Mouse (Mus musculus) cerebellum, adult 2 months (tissue): Measurements from ENCODE around the gene Hacl1. TPM values are rescaled to one million over a fixed set of nuclear protein-coding genes. Genes with fewer than 3 reads are reported as not detected.
"Not testable (repeated sequence)": the region's sequence is repeated elsewhere in the genome, so short reads cannot be mapped to it uniquely, and the experiment has no call there.

Experiments used
- DNase-seq, 2 experiments: peaks; one replicate each; pipeline ENCODE4 v3.0.0; 2021
- H3K27ac ChIP-seq: fragments of 200-500 bp; 2 replicates; pipeline ENCODE4 v1.5.1; 2012; ENCODE audit warnings: low read length, control low read depth, inconsistent platforms; ENCODE audit not compliant: insufficient read depth
- H3K27me3 ChIP-seq: fragments of 200-500 bp; 2 replicates; pipeline ENCODE4 v1.6.1; 2012; ENCODE audit warnings: inconsistent platforms, mild to moderate bottlenecking, low read length, moderate library complexity; ENCODE audit not compliant: control insufficient read depth, insufficient read depth
- H3K4me1 ChIP-seq: fragments of 200-500 bp; 2 replicates; pipeline ENCODE4 v1.6.1; 2011; ENCODE audit warnings: low read length; ENCODE audit not compliant: control insufficient read depth, insufficient read depth
- H3K4me3 ChIP-seq: fragments of 200-500 bp; replicated peaks from 2 replicates; pipeline ENCODE3; 2011; ENCODE audit warnings: mild to moderate bottlenecking, low read depth, low read length, control low read depth; ENCODE audit not compliant: insufficient read depth
- CTCF ChIP-seq: fragments of 200-500 bp; IDR thresholded peaks from 2 replicates; pipeline ENCODE4 v1.5.1; 2011; ENCODE audit warnings: low read depth, mild to moderate bottlenecking, control low read depth, low read length, moderate library complexity, borderline replicate concordance; ENCODE audit not compliant: insufficient read depth
- POLR2A ChIP-seq: fragments of 200-500 bp; IDR thresholded peaks from 2 replicates; pipeline ENCODE4 v1.6.1; 2011; ENCODE audit warnings: low read length, control low read depth, borderline replicate concordance; ENCODE audit not compliant: insufficient read depth
- WGBS: fragments of 180-500 bp; shearing (Covaris S2); methylation state at CpG from one replicate; pipeline ENCODE4 v1.1.7; 2018; 5-methylcytosine and 5-hydroxymethylcytosine counted together
- polyA plus RNA-seq: library from polyadenylated mRNA; depleted of rRNA; stranded (reverse); fragments of >200 nt; gene quantifications from 2 replicates; pipeline ENCODE4 v1.2.3, GENCODE M21; 2012

Hacl1 gene
- polyA plus RNA-seq, 1 experiment: 15.9 TPM

DNA sequence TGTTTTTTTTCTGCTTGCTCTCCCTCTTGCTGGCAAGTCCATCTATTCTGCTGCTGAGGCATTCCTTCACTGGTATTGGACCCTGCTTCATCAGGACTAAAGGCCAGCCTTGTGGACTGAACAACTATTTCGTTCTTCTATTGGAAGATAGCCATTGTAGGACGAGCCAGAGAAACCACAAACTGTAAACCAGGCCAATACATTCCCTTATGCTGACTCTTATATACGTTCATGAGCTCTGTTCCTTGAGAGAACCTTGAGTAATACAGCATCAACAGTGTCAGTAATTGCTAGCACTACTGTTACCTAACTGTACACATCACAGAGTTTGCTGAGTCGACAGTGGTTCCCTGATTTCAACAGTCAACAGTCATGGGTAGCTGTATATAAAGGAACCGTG is 27.4 kb downstream of the Hacl1 start:
- H3K4me1 ChIP-seq: no peaks in the 10 kb centered on the region; the same call in 1 of the 2 replicates
- DNase-seq: no peak
- no peak overlapping the region for H3K4me3 ChIP-seq
- no peaks in the 10 kb centered on the region for H3K27me3 ChIP-seq
- TF ChIP-seq POLR2A: no peak
- no peak for TF ChIP-seq CTCF
- H3K27ac ChIP-seq: no peak overlapping the region
- 79% methylated on average over 5 of the region's 5 CpGs for WGBS

DNA sequence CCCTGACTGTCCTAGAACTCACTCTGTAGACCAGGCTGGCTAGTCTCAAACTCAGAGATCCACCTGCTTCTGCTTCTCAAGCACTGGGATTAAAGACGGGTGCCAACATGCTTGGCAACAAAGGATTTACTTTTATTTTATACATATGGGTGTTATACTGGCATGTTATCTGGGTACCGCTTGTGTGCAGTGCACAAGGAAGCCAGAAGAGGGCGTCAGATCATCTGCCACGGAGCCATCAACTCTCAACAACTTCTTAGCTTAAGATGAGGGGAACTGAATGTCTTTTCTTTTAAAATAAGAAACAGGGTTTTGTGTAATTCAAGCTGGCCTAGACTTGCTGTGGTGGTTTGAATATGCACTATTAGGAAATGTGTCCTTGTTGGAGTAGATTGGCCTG is 29.1 kb downstream of the Hacl1 start:
- Histone ChIP-seq H3K27me3 (no peaks in the 10 kb centered on the region), H3K27ac (no peak overlapping the region), H3K4me3 (no peak overlapping the region), H3K4me1 (no peaks in the 10 kb centered on the region)
- TF ChIP-seq POLR2A (no peak), CTCF (no peak)
- DNase-seq: no peak
- WGBS: 63% methylated on average over 4 of the region's 4 CpGs

DNA sequence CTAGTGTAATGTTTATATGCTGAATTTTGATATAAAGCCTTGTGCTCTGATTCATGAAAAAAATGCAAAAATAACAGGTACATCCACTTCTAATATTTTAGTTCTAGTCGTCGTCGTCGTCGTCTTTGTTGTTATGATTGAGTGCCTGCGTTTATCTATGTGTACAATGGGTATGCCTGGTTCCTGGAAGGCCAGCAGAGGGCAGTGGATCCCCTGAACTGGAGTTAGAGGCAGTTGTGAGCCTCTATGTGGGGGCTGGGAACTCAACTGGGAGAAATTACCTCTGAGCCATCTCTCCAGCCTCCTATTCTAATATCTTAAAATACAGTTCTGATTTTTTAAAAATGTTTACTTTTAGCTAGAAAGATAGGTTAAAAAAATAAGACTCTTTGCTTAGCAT is 35.6 kb downstream of the Hacl1 start:
- no peaks in the 10 kb centered on the region for H3K4me1 ChIP-seq
- 60% methylated on average over 6 of the region's 6 CpGs for WGBS
- no peak for TF ChIP-seq POLR2A
- TF ChIP-seq CTCF: peak; percentile 42

DNA sequence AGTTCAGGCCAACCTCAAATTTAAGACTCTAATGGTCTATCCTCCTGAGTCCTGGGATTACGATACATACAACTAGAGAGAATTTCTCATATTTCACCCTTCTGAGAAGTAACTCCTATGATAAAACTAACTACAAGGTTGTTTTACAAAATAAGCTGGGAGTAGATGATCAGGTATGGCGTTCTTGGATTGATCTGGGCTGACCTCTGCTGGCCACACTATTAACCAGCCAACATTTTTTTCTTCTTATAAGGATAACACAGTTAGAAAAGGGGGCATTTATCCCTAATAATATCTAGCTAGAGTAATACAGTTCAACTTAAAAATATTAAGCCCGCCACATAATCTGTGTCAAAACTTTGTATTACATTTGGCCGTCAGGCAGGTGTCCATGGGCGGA is 36.2 kb downstream of the Hacl1 start:
- TF ChIP-seq POLR2A (no peak), CTCF (peak; percentile 30; the same call in 1 of the 2 replicates)
- Histone ChIP-seq H3K27ac (no peak overlapping the region), H3K27me3 (no peaks in the 10 kb centered on the region; the same call in 1 of the 2 replicates), H3K4me1 (no peaks in the 10 kb centered on the region), H3K4me3 (no peak overlapping the region)
- peak; percentile 10 to 25 for DNase-seq
- 84% methylated on average over 5 of the region's 5 CpGs for WGBS

More for the DNA sequence above, 35.6 kb downstream of the Hacl1 start:
- no peak for DNase-seq
- H3K27me3 ChIP-seq: no peaks in the 10 kb centered on the region; the same call in 1 of the 2 replicates
- no peak overlapping the region for H3K4me3 ChIP-seq
- H3K27ac ChIP-seq: no peak overlapping the region

DNA sequence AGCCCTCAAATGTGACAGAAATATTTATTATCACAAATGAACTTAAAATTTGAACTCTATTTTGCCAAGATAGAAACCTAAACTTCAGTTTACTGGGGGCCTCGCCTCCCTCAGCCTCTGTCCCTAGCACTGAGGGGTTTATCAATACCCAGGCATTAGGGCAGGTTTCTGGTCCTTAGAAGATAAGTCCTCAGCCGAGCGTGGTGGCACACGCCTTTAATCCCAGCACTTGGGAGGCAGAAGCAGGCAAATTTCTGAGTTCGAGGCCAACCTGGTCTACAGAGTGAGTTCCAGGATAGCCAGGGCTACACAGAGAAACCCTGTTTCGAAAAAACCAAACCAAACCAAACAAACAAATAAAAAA is 38.5 kb downstream of the Hacl1 start:
- H3K4me1 ChIP-seq, H3K27ac ChIP-seq, H3K27me3 ChIP-seq, DNase-seq, H3K4me3 ChIP-seq: not testable (repeated sequence)
- 91% methylated on average over 6 of the region's 6 CpGs for WGBS

DNA sequence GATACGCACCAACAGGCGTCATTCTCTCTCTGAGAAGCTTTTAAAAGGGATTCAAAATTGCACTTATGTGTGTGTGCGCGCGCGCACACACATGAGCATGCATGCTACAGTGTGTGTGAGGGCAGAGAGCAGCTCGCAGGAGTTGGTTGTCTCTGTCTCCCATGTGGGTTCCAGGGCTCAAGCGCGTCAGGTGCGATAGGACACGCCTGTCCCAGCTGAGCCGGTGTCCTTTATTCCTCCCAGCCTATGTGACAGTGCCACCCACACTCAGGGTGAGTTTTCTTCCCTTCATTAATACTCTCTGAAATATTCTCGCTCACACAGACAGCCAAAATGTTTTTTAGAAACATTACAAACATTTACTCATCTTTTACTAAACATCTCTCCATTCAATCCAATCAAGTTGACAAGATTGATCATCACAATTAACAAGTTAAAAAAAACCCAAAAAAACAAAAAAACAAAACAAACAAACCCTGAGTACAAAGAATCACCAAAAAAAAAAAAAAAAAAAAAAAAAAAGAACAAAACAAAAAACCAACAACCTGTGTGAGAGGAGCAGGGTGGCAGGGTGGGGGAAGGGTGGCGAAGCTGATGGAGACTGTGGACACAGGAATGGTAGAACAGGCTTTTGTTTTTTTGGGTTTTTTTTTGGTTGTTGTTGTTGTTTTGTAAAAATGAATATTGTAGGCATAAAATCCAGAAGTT is 39.0 kb downstream of the Hacl1 start:
- no peaks in the 10 kb centered on the region for H3K4me1 ChIP-seq
- DNase-seq: no peak
- no peak overlapping the region for H3K4me3 ChIP-seq
- no peaks in the 10 kb centered on the region; the same call in 1 of the 2 replicates for H3K27me3 ChIP-seq
- WGBS: 94% methylated on average over 14 of the region's 14 CpGs
- TF ChIP-seq CTCF (no peak), POLR2A (no peak)
- H3K27ac ChIP-seq: no peak overlapping the region

DNA sequence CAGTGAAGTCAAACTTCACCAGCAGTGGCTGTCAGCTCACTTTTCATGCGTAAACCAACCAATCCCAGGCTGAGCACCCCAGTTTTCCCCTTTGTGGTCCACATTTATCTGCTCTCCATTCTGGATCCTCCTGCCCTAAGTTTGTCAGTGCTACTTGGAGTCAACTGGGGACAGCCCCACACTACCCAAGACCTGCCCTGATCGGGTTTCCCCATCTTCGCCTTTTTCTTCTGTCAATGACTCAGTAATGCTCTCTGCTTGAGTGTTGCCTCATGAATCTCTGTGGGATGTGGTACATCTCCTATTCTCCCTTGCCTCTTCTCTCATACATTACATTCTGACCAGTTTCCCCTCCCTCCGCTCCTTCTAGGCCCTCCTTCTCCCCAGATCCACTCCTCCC is 43.6 kb downstream of the Hacl1 start:
- Histone ChIP-seq H3K27me3 (no peaks in the 10 kb centered on the region; the same call in 1 of the 2 replicates), H3K27ac (no peak overlapping the region), H3K4me1 (no peaks in the 10 kb centered on the region), H3K4me3 (no peak overlapping the region)
- TF ChIP-seq CTCF (no peak), POLR2A (no peak)
- WGBS: 93% methylated on average over 4 of the region's 4 CpGs
- no peak for DNase-seq

DNA sequence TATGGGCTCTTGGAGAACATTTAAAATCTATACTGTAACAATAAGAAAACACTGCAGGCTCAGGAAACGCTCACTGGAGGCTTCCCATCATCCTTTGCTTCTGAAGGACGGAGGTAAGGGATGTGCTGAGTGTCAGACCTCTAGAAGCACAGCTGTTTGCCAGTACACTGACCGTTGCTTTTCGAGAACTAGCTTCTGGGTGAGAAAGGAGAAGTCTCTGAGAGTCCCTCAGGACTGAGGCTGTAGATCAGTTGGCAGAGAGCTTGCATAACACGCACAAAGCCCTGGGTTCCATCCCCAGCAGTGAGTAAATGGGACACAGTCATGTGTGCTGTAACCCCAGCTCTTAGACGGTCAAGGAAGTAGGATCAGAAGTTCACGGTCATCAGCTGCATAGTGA is 44.7 kb downstream of the Hacl1 start:
- 80% methylated on average over 7 of the region's 7 CpGs for WGBS

DNA sequence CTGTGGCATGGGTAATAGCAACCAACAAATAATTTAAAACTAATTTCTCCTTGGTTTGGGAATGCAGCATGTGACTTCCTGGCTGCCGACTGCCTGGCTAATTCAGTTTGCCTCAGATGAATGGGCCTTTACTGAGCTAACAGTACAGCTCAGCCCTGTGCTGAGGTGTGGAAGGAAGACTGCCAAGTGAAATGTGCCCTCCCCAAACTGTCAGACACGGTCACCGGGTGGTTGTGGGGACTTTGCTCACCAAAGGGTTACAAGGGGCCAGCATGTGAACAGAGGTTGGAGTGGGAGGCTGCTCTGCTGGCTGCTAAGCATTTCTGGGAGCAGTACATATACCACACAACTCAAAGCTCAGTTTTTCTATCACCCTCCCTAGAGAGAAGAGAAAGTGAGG is 46.4 kb downstream of the Hacl1 start:
- Histone ChIP-seq H3K4me1 (no peaks in the 10 kb centered on the region), H3K4me3 (no peak overlapping the region), H3K27me3 (no peaks in the 10 kb centered on the region), H3K27ac (no peak overlapping the region)
- TF ChIP-seq POLR2A (no peak), CTCF (no peak)
- WGBS: 55% methylated on average over 3 of the region's 3 CpGs
- no peak for DNase-seq

More for the DNA sequence above, 44.7 kb downstream of the Hacl1 start:
- H3K4me3 ChIP-seq: no peak overlapping the region
- no peak overlapping the region for H3K27ac ChIP-seq
- DNase-seq: no peak
- H3K4me1 ChIP-seq: no peaks in the 10 kb centered on the region
- no peak for TF ChIP-seq POLR2A
- H3K27me3 ChIP-seq: no peaks in the 10 kb centered on the region
